Mouse (Mus musculus) midbrain, embryonic 16.5 days (tissue): ENCODE data around the gene Nrg3. TPM values are rescaled to one million over a fixed set of nuclear protein-coding genes. Genes with fewer than 3 reads are reported as not detected.

ENCODE experiments used
- ATAC-seq: fragments of 200-750 bp; cut with Nextera tagmentation; 2 replicates; pipeline ENCODE4 v1.8.0; 2017; ENCODE audit warnings: moderate TSS enrichment
- H3K27ac ChIP-seq: fragments of 300-500 bp; sonication (generic); 2 replicates; pipeline ENCODE4 v1.5.1; 2014; ENCODE audit warnings: mild to moderate bottlenecking, low read length, mixed read lengths
- H3K27me3 ChIP-seq: fragments of 300-500 bp; sonication (generic); 2 replicates; pipeline ENCODE4 v1.6.1; 2014; ENCODE audit warnings: low read depth, low read length, mixed read lengths; ENCODE audit not compliant: control insufficient read depth, insufficient read depth
- H3K36me3 ChIP-seq: fragments of 300-500 bp; sonication (generic); 2 replicates; pipeline ENCODE4 v1.6.1; 2014; ENCODE audit warnings: mild to moderate bottlenecking, low read length, moderate library complexity, mixed read lengths; ENCODE audit not compliant: control insufficient read depth, insufficient read depth
- H3K4me1 ChIP-seq: fragments of 300-500 bp; sonication (generic); 2 replicates; pipeline ENCODE4 v1.6.1; 2014; ENCODE audit warnings: mild to moderate bottlenecking, low read length, mixed read lengths; ENCODE audit not compliant: control insufficient read depth, insufficient read depth
- H3K4me2 ChIP-seq: fragments of 300-500 bp; sonication (generic); 2 replicates; pipeline ENCODE4 v1.6.1; 2014; ENCODE audit warnings: mild to moderate bottlenecking, low read length, mixed read lengths
- H3K4me3 ChIP-seq: fragments of 300-500 bp; sonication (generic); 2 replicates; pipeline ENCODE4 v1.5.1; 2014; ENCODE audit warnings: low read depth, mild to moderate bottlenecking, low read length, moderate library complexity, mixed read lengths
- H3K9ac ChIP-seq: fragments of 300-500 bp; sonication (generic); 2 replicates; pipeline ENCODE4 v1.6.1; 2014; ENCODE audit warnings: low read depth, low read length, mixed read lengths
- H3K9me3 ChIP-seq: fragments of 300-500 bp; sonication (generic); replicated peaks from 2 replicates; pipeline ENCODE4 v1.6.1; 2014; ENCODE audit warnings: mild to moderate bottlenecking, low read length, mixed read lengths; ENCODE audit not compliant: control insufficient read depth, poor library complexity, severe bottlenecking
- WGBS: fragments of 180-500 bp; shearing (Covaris S2); extraction: QIAGEN DNeasy Blood & Tissue Kit; methylation state at CpG from one replicate; pipeline ENCODE4 v1.1.7; 2014; 5-methylcytosine and 5-hydroxymethylcytosine counted together
- polyA plus RNA-seq: library from polyadenylated mRNA; unstranded; fragments of >200 nt; fragmentation: Nextera tagmentation; extraction: Ambion mirVana; gene quantifications from 2 replicates; pipeline ENCODE4 v1.2.1, GENCODE M21; 2015

Nrg3 gene
- polyA plus RNA-seq, 1 experiment from 2014 or later = 12.9 TPM

- Histone ChIP-seq H3K9me3 (no peaks in the 10 kb centered on the region), H3K36me3 (no peaks in the 10 kb centered on the region), H3K4me3 (no peak overlapping the region), H3K27ac (no peak overlapping the region), H3K4me1 (no peaks in the 10 kb centered on the region), H3K27me3 (no peaks in the 10 kb centered on the region), H3K9ac (no peak overlapping the region), H3K4me2 (no peak overlapping the region)
- 76% methylated on average over 7 of the region's 7 CpGs for WGBS
- no peak for ATAC-seq
Measured at GRCm38 (mm10) chr14:38959367-38959766, 513.5 kb downstream of the Nrg3 start.

GRCm38 (mm10) chr14:38937481-38937880 lies 535.4 kb downstream of the Nrg3 start:
- Histone ChIP-seq H3K36me3 (no peaks in the 10 kb centered on the region), H3K4me3 (no peak overlapping the region), H3K9me3 (no peaks in the 10 kb centered on the region), H3K4me2 (no peak overlapping the region), H3K27me3 (no peaks in the 10 kb centered on the region), H3K4me1 (no peaks in the 10 kb centered on the region), H3K9ac (no peak overlapping the region), H3K27ac (no peak overlapping the region)
- ATAC-seq = no peak
- WGBS = 64% methylated on average over 1 of the region's 1 CpGs

GRCm38 (mm10) chr14:38936483-38937054 lies 536.3 kb downstream of the Nrg3 start:
- no peak overlapping the region for H3K4me3 ChIP-seq
- 48% methylated on average over 2 of the region's 2 CpGs for WGBS
- no peak overlapping the region for H3K4me2 ChIP-seq

GRCm38 (mm10) chr14:38923652-38924051 lies 549.2 kb downstream of the Nrg3 start:
- 71% methylated on average over 1 of the region's 1 CpGs for WGBS
- Histone ChIP-seq H3K9me3 (no peaks in the 10 kb centered on the region), H3K4me2 (no peak overlapping the region), H3K27me3 (no peaks in the 10 kb centered on the region), H3K4me1 (no peaks in the 10 kb centered on the region), H3K4me3 (no peak overlapping the region), H3K27ac (no peak overlapping the region), H3K9ac (no peak overlapping the region), H3K36me3 (no peaks in the 10 kb centered on the region)
- ATAC-seq = peak; percentile 76; the same call in 1 of the 2 replicates

More at GRCm38 (mm10) chr14:38936483-38937054, 536.3 kb downstream of the Nrg3 start:
- H3K4me1 ChIP-seq = no peaks in the 10 kb centered on the region
- no peaks in the 10 kb centered on the region for H3K9me3 ChIP-seq
- ATAC-seq = no peak
- no peak overlapping the region for H3K27ac ChIP-seq
- no peak overlapping the region for H3K9ac ChIP-seq
- no peaks in the 10 kb centered on the region for H3K27me3 ChIP-seq
- H3K36me3 ChIP-seq = no peaks in the 10 kb centered on the region

- Histone ChIP-seq H3K4me2 (no peak overlapping the region), H3K27me3 (no peaks in the 10 kb centered on the region), H3K4me1 (no peaks in the 10 kb centered on the region), H3K27ac (no peak overlapping the region), H3K4me3 (no peak overlapping the region), H3K36me3 (no peaks in the 10 kb centered on the region), H3K9me3 (no peaks in the 10 kb centered on the region), H3K9ac (no peak overlapping the region)
- no peak for ATAC-seq
- WGBS = 79% methylated on average over 2 of the region's 2 CpGs
Measured at GRCm38 (mm10) chr14:38920800-38921199, 552.1 kb downstream of the Nrg3 start.

- Histone ChIP-seq H3K4me3 (no peak overlapping the region), H3K27ac (no peak overlapping the region), H3K9me3 (no peaks in the 10 kb centered on the region), H3K36me3 (no peaks in the 10 kb centered on the region), H3K9ac (no peak overlapping the region), H3K4me1 (no peaks in the 10 kb centered on the region), H3K27me3 (no peaks in the 10 kb centered on the region), H3K4me2 (no peak overlapping the region)
- WGBS = 66% methylated on average over 2 of the region's 2 CpGs
- ATAC-seq = no peak
Measured at GRCm38 (mm10) chr14:38870591-38870990, 602.3 kb downstream of the Nrg3 start.

GRCm38 (mm10) chr14:38847566-38847965 lies 625.3 kb downstream of the Nrg3 start:
- ATAC-seq = no peak

GRCm38 (mm10) chr14:38847091-38847490 lies 625.8 kb downstream of the Nrg3 start:
- no peak overlapping the region for H3K4me3 ChIP-seq
- WGBS = 81% methylated on average over 1 of the region's 1 CpGs
- H3K4me1 ChIP-seq = no peaks in the 10 kb centered on the region
- no peaks in the 10 kb centered on the region for H3K27me3 ChIP-seq
- no peak overlapping the region for H3K9ac ChIP-seq
- no peaks in the 10 kb centered on the region for H3K9me3 ChIP-seq
- no peaks in the 10 kb centered on the region for H3K36me3 ChIP-seq
- H3K27ac ChIP-seq = no peak overlapping the region
- ATAC-seq = no peak
- H3K4me2 ChIP-seq = no peak overlapping the region

More at GRCm38 (mm10) chr14:38847566-38847965, 625.3 kb downstream of the Nrg3 start:
- no peak overlapping the region for H3K4me3 ChIP-seq
- no peak overlapping the region for H3K27ac ChIP-seq
- no peaks in the 10 kb centered on the region for H3K36me3 ChIP-seq
- no peaks in the 10 kb centered on the region for H3K9me3 ChIP-seq
- no peaks in the 10 kb centered on the region for H3K4me1 ChIP-seq
- no peak overlapping the region for H3K9ac ChIP-seq
- H3K27me3 ChIP-seq = no peaks in the 10 kb centered on the region
- H3K4me2 ChIP-seq = no peak overlapping the region
- 97% methylated on average over 1 of the region's 1 CpGs for WGBS

GRCm38 (mm10) chr14:38835006-38835405 lies 637.9 kb downstream of the Nrg3 start:
- 87% methylated on average over 4 of the region's 4 CpGs for WGBS
- no peak overlapping the region for H3K27ac ChIP-seq
- no peak overlapping the region for H3K9ac ChIP-seq

More at GRCm38 (mm10) chr14:38835006-38835405, 637.9 kb downstream of the Nrg3 start:
- no peak for ATAC-seq
- H3K36me3 ChIP-seq = no peaks in the 10 kb centered on the region
- no peak overlapping the region for H3K4me2 ChIP-seq
- no peak overlapping the region for H3K4me3 ChIP-seq
- no peaks in the 10 kb centered on the region for H3K27me3 ChIP-seq
- H3K9me3 ChIP-seq = no peaks in the 10 kb centered on the region
- H3K4me1 ChIP-seq = no peaks in the 10 kb centered on the region
